Mouse (Mus musculus): ENCODE results near the gene Amhr2. TPM values are rescaled to one million over a fixed set of nuclear protein-coding genes. Genes with fewer than 3 reads are reported as not detected.

Gene Amhr2
- total RNA-seq (2021), result under 1 TPM; 0.39 to 0.97 TPM
- long read RNA-seq, experiment 1, result 0 reads
- long read RNA-seq, experiment 2, result 0 reads

GRCm38 (mm10) chr15:102445146-102445545, at the start of gene Amhr2:
Gene Amhr2, plus strand, starts transcription at chr15:102445367.
- no peak for DNase-seq

- DNase-seq, result peak; percentile 27 to 48
Measured at GRCm38 (mm10) chr15:102398629-102399028, 46.5 kb upstream of the Amhr2 start.

- peak; percentile 96 to 99 for DNase-seq
Measured at GRCm38 (mm10) chr15:102399229-102400221, 45.6 kb upstream of the Amhr2 start.

GRCm38 (mm10) chr15:102400476-102401045, 44.6 kb upstream of the Amhr2 start:
- DNase-seq, result no peak

GRCm38 (mm10) chr15:102401278-102401677, 43.9 kb upstream of the Amhr2 start:
- no peak for DNase-seq

- DNase-seq, result no peak
Measured at GRCm38 (mm10) chr15:102402210-102402609, 43.0 kb upstream of the Amhr2 start.

GRCm38 (mm10) chr15:102404608-102405488, 40.3 kb upstream of the Amhr2 start:
- DNase-seq, result peak; percentile 10 to 48

GRCm38 (mm10) chr15:102405489-102406195, 39.5 kb upstream of the Amhr2 start, which contains the start of gene Sp1:
Gene Sp1, plus strand, starts transcription at chr15:102406143.
- DNase-seq, result peak; percentile 99 to 100

- DNase-seq, result peak; percentile 88 to 92
Measured at GRCm38 (mm10) chr15:102406196-102406911, 38.8 kb upstream of the Amhr2 start.

GRCm38 (mm10) chr15:102406912-102407580, 38.1 kb upstream of the Amhr2 start:
- DNase-seq, result no peak

GRCm38 (mm10) chr15:102407681-102408557, 37.2 kb upstream of the Amhr2 start:
- DNase-seq, result no peak

GRCm38 (mm10) chr15:102408558-102409130, 36.5 kb upstream of the Amhr2 start:
- DNase-seq, result no peak

GRCm38 (mm10) chr15:102409286-102409685, 35.9 kb upstream of the Amhr2 start:
- DNase-seq, result no peak

GRCm38 (mm10) chr15:102411077-102411476, 34.1 kb upstream of the Amhr2 start:
- DNase-seq, result no peak

GRCm38 (mm10) chr15:102413687-102414086, 31.5 kb upstream of the Amhr2 start:
- no peak for DNase-seq

- DNase-seq, result no peak
Measured at GRCm38 (mm10) chr15:102417524-102417923, 27.6 kb upstream of the Amhr2 start.

- DNase-seq, result no peak
Measured at GRCm38 (mm10) chr15:102420986-102421385, 24.2 kb upstream of the Amhr2 start.

GRCm38 (mm10) chr15:102421437-102421836, 23.7 kb upstream of the Amhr2 start:
- peak; percentile 50 to 80 for DNase-seq
